Mouse (Mus musculus) hindlimb bud, embryonic 11.5 days (tissue): ENCODE data around the gene Ptpre.
"Not testable (repeated sequence)": the region's sequence is repeated elsewhere in the genome, so short reads cannot be mapped to it uniquely, and the experiment has no call there.

Source experiments
- DNase-seq: peaks from one replicate; pipeline ENCODE4 v3.0.0-alpha.2; 2012; ENCODE audit warnings: low read depth, low spot score; ENCODE audit errors: extremely low spot score

Ptpre gene

DNA sequence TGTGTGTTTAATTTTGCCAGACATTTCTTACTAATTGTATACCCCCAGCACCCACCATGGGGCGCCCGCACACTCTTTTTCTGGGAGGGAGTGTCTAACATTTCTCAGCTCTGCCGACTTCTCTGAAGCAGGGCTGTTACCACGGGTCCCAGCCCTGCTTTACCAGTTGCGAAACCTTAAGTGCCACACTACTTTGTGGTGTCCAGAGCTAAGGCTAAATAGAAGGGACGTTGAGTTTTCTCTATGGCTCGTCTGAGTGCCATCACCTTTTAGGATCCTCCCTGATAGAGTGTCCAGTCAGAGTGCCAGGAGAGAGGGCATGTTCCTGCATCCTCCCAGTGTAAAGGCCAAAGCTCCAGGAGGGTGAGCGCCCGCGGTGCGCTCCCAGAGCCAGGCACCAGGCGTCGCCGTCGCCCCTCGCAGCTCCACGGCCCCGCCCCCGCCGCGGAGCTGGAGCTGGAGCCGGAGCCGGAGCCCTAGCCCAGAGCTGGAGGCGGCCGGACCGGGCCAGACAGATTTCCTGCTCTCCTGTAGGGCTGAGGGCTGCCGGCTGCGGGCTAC, at the start of gene Ptpre:
Ptpre (plus strand) TSS at position 141 of the 561 bp plus-strand sequence.
- peak; percentile 35 for DNase-seq

DNA sequence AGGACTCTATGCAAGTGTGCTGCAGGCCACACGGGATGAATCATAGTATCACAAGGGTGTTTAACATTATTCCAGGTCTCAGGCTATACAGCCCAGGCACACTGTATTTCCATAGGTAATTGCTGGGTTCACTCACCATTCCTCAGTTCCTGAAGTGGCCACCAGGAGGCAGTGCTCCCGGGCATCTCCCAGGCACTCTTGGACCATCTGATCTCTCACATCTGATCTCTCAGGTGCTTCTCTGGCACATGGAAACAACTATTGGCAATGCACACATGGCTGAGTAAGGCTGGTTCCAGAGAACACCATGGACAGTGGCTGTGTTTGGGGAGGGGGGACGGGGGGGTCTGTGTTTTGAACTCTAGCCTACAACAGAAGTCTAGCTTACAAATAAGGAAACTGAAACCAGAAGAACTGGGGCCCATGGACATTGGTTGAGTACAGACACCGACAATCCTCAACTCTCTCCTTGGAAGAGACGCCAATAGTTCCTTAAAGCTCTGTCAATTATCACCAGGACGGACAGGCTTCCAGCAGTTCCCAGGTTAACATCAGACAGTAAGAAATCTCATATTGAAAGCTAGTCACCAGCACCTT, 49.0 kb upstream of the Ptpre start:
- no peak for DNase-seq

DNA sequence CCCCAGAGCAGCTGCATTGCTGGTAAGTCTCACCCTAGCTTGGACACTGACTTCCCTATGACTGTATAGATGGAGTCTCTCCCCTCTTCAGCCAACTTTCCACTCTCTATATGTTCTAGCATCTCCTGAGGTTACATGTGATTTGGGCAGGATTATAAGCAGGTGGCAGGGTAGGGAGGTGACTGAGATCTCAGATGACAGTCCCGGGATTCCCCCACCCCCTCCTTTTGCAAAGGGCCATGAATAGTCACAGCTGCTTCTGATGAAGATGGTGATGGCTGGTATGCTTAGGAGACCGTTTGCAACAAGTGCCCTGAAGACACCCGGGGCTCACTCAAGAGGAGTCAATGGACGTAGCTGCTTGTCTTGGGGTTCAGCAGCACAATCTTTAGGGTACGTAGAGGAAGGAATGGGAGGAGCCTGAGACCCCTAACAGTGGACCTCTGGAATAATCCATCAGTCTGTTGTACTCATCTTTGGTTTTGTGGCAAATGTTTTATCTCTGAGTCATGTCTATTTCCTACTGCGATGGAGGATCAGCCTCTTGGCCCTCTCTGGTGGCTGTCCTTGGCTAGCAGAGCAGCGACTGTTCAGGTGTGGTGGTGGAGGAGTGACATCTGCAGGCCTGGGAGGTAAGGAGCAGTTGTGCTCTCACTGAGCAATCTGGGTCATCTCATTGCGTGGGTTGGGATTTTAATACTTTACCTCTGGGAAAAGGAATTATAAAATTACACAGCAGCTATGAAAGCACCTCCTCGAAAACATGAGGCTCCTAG, 47.4 kb upstream of the Ptpre start:
- DNase-seq: no peak

DNA sequence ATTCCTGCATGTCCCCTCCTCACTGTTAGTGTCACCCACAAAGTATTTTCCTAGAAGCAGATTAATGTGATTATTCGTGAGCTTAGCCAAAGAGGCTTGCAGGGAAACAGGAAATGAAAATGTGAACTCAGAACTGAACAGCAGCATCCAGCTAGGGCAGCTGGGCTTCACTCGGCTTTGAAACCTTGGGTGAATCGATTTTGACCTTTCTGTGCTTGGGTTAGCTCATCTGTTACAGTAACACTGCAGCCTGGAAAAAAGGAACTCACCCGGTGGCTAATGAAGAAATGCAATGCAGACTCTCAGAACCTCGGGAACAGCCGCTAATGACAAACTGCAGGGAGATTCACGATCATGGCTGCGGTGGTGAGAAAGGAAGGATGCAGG, 46.8 kb upstream of the Ptpre start:
- DNase-seq: no peak

DNA sequence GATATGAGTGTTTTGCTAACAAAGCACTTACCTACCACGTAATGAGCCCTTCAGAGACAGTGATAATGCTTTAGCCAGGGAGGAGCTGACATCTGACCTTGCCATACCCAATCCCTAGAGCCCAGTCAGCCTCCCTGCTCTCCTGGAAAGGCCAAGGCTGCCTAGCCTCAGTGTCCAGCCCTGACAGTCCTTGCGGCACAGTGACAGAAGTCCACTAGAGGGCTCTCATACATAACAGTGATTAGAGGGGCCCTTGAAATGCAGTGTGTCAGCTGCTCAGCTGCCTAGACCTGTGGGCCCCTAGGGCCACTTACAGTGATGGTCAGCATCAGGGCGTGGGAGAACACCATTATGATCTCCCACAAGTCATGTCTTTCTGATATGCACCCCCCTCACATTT, 42.0 kb upstream of the Ptpre start:
- DNase-seq: no peak

DNA sequence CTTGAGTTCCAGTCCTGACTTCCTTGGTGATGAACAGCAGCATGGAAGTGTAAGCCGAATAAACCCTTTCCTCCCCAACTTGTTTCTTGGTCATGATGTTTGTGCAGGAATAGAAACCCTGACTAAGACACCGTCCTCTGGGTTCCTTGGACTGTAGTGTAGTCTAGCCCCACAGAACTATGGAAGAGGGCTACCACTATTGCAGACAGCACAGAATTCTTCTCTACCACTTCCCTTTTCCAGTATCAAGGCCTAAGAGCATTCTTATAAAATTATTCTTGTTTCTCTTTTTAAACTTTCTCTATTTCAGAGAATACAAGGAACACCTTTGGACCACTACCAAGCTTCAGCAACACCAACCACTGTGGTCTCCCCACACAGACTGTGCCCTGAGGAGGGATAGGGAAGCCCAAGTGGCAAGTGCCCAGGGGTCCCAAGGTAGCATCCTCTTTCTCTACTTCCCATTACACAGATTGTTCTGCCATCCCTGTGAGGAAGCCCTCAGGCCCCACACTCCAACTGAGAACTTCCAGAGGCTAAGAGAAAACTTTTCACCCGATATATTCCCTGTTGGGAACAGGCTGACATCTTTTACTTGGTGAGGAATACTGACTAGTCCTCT, 38.6 kb upstream of the Ptpre start:
- no peak for DNase-seq

DNA sequence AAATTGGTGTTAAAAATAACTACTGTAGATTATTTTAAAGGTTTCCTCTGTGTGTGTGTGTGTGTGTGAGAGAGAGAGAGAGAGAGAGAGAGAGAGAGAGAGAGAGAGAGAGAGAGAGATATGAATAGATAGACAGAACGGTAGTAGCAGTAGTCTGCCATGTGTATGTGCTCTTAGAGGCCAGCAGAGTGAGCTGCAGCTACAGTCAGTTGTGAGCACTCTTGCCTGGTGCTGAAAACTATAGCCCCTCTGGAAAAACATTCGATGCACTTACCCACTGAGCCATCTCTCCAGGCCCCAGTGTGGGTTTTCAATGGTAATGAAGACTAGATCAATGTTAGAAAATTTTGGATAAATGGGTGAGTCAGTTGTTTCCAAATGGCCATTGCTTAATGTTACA, 37.9 kb upstream of the Ptpre start:
- no peak for DNase-seq

DNA sequence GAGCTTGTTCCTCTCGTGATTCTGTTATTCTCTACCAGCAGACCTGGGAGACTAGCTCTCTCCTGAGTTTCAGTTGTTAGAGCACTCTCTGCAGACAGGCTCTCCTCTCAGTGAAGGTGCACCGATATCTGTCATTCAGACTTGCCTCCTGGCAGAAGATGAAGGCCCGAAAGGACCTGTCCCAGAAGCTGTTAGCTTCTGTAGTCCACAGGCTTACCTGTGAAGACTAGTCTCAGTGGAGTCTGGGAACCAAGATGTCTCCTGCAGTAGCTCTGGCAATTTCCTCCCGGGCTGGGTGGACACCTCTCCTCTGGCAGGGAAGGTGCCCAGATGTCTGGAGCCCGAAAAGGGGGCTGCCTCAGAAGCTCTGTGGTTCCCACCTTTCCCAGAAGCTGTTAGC, 30.8 kb upstream of the Ptpre start:
- DNase-seq: not testable (repeated sequence)

DNA sequence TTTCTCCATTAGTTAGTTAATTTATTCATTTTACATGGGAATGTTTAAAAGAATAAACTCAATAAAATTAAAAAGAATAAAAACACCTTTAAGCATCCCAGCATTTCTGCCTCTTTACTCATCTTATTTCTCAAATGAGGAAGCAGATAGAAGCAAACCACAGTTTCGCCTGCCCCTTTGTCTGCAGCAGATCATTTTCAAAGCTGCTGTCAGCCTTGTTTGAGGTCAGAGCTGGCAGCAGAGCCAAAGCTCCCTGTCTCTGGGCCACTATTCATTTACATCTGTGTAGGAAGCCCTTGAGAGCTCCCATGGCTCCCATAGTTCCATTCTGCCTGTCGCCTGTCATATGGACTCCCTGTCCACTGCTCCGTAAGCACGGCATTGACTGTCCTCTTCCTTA, 28.7 kb upstream of the Ptpre start:
- no peak for DNase-seq

DNA sequence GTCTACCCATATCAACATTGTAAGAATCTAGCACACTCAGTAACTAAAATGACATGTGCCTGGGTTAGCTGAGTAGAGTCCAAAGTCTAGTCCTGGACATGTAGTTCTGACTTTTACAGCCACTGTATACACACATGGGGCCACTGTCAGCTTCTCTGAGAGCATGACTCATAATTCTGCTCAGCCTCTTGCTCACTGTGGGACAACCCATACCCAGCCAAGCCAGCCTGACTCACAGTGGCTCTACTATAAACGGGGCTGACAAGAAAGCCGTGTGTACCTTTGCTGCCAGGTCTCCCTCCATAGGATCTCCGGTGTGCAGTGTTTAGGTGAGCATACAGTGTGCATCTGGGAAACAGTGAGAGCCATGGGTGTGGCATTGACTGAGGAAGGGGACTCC, 28.0 kb upstream of the Ptpre start:
- no peak for DNase-seq

DNA sequence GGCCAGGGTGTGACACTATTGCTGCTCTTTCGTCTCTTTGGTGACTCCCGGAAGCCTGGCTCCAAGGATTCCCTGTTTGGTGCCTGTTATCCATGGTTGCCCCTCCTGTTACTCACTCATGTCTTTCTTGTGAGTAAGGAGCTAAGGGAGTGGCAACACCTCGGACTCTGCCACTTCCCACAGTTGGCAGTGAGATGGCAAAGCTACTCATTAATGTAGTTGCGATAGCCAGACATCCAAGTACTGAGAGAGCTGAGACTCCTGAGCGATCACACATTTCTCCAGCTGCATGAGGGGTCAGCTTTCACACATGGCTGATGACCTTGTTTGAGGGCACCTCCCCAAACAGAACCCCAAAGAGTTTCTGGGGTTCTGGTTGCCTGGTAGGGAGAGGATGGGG, 26.9 kb upstream of the Ptpre start:
- no peak for DNase-seq

DNA sequence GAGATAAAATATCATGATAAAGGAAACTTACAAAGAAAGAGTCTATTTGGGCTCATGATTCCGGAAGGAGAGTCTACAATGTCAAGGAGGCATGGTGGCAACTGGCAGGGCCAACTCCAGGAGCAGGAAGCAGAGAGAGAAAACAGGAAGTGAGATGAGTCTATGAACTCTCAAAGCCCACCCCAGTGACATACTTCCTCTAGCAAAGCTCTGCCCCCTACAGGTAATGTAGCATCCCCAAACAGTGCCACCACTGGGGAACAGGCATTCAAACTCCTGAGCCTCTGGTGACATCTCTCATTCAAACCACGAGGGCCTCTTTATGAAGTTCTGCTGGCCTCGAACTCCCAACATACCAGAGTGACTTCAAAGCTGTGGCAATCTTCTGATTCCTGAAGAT, 25.6 kb upstream of the Ptpre start:
- DNase-seq: no peak

DNA sequence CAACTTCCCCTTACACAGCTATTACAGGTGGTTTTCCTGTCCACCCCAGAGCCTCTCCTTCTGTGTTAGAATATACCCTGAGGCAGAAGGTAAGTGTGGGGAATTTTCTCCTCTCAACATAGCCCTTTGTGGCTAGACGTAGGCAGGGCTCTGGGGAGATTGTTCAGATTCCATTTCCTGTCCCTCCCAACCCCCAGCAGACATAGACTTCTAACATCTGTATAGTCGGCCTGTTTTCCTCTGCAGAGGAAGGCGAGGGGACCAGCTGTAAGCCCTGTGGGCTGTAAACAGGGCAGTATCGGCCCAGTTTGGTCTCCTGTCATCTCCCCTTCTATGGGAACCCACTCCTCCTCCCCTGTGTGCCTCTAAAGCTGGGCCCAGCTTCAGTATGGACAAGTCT, 20.1 kb upstream of the Ptpre start:
- DNase-seq: no peak

DNA sequence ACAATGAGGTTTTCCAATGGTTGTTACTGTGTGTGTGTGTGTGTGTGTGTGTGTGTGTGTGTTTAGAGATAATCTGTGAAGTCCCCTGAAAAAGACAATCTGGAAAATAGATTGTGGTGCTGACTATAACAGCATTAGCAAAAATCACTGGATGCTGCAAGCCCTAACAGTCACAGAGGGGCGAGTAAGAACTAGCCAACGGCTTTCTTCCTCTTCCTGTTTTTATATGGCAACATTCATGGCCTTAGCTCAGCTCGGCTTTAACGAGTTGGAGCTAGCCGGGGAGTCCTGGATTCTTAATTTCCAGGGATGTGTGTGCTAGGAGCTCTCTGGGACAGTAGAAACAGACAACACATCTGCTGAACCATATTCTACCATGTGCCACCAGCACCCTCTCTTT, 17.0 kb upstream of the Ptpre start:
- no peak for DNase-seq

DNA sequence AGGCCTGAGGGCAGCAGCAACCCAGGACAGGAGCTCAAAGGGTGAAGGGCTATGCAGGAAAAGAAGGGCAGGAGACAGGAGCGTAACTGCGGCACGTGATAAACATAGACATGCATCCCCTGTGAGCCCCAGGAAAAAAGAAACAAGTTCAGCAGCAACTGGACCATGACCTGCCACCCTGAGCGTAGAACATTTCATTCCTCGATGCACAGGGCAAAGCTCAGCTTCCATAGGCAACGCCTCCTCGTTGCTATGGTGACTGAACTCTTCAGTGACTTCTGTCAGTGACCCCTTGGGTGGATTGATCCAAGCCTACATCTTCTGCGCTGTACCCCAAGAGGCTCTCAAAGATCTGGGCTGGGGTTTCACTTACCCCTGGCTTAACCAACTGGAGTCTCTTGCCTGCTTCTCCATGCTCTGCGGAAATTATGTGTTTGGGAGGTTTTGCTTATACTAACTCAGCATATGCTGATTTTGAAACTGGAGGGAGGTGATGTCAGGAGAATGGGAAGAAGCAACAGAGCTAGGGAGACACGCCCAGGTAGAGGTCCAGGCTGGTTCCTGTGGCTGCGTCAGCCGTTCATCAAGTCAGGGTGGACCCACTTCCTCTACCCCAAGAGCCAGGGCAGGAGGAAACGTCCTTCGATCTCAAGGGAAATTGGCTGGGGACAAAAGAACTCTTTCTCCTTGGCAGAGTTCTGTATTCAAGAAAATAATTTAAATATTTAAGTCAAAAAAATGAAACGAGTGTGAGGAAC, 15.3 kb upstream of the Ptpre start:
- no peak for DNase-seq

DNA sequence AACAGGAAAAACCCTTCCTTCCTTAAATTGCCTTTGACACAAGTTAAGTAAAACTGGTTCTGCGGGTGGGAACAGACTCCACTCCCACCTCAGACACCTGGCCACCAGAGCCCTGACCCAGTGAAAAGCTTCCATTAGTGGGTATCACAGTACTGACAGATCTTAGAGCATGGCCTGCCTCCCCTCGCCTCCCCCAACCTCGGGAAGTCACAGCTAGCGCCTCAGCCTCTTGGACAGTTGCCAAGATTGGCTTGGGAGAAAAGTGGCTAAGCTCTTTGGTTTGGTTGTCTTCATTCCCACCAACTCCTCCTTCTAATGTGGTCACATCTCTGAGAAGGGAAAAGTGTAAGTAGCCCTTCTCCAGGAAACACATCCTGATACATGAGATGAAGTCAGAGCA, 13.3 kb upstream of the Ptpre start:
- no peak for DNase-seq

DNA sequence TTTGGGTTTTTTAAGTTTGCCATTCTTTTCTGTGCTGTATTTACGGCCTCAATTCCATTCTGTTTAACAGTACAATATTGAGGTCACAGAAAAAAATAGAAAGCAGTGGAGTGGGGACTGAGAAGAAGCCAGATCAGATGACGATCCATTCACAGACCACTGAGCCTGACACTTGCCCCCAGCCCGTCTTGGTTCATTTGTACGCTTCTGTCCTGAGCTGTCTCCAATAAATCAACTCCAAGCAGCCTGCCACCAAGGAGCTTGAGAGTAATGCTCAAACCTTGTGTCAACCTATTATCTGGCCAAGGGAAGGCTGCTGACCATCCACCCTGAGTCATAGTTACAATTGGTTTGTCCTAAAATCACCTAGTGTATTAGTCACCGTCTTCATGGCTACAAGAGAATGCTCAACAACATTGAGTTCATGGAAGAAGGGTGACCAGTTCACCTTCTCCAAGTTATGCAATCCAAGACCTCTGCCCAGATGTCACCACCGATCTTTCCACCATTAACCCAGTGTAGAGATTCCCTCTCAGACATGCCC, 12.8 kb upstream of the Ptpre start:
- no peak for DNase-seq

DNA sequence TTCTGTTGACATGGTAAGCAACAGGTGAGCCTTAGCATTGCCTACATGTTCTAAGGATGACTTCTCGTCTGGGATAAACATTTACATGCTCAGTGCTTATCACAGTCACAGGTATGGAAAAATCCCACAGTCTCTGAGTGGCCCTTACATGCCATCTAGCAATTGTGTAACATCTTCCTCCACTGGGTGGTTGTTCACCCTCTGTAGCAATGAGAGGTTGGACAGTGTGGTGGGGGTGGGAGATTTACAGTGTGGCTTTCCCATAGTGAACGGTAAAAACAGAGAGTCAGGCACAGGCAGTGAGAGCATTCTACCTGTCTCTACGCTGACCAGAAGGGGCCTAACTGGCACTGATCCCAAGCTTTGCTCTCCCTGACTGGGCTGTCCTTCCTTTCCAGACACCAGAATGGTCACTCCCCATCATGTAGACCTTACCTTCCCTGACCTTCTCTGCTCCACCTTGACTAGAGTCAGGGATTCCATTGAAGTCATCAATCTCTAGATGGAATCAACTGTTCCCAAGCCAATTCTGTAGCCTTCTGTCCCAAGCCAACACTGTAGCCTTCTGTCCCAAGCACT, 10.6 kb upstream of the Ptpre start:
- no peak for DNase-seq

DNA sequence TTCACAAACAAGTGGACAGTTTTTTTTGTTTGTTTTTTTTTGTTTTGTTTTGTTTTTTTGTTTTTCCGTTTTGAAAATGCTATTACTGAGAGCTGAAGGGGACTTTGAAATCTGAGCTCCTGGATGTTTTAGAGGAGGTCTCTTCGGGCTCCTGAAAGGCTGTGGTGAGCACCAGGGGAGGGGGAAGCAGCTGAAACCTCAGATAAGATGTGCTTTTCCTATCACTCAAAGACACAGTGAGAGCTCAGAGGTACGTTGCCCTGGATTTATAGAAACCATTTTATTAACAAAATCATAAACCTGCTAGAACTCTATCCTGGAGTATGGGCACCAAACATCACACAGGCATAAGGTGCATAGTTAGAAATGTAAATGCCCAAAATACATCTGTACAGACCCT, 10.1 kb upstream of the Ptpre start:
- no peak for DNase-seq

DNA sequence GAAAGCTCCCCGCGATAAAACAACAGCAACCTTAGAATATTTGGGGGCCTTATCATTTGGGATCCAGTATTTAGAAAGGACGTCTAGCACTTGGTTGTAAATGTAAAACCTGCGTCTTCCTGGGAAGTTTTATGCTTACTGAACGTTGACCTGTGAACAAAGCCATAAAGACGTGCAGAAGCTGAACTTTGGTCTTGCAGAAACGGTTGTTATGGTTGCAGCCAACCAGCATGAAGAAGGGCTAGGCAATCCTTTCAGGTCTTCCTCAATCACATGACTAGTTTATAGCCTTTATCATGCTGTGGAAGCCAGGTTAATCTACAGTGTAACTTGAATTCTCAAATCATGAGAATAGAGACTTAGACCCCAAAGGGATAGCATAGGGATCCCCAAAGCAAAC, 8.8 kb upstream of the Ptpre start, which contains the start of gene Clrn3:
Clrn3 (minus strand) TSS at position 140 of the 400 bp plus-strand sequence.
- DNase-seq: no peak

DNA sequence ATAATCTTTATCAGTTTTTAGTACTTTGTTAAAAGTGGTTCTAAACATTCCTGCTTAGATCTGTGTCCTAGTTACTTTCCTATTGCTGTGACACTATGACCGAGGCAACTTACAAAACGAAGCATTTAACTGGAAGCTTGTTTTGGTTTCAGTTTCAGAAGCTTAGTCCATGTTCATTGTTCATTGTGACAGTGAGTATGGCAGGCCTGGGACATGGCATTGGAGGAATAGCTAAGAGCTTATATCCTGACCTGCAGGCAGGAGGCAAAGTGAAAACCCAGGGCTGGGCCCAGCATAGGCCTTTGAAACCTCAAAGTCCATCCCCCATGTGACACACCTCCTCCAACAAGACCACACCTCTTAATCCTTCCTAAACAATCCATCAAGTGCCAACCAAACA, 8.2 kb upstream of the Ptpre start:
- no peak for DNase-seq
